Mouse (Mus musculus) testis, adult 2 months (tissue): ENCODE results near the gene Ppm1h. TPM values are rescaled to one million over a fixed set of nuclear protein-coding genes. Genes with fewer than 3 reads are reported as not detected.

Source experiments
- H3K27ac ChIP-seq: fragments of 200-500 bp; 2 replicates; pipeline ENCODE4 v1.5.1; 2012; ENCODE audit warnings: low read depth, low read length; ENCODE audit not compliant: control insufficient read depth, insufficient read depth
- H3K27me3 ChIP-seq: fragments of 200-500 bp; 2 replicates; pipeline ENCODE4 v1.6.1; 2012; ENCODE audit warnings: mild to moderate bottlenecking, low read length, moderate library complexity; ENCODE audit not compliant: control insufficient read depth, insufficient read depth
- H3K36me3 ChIP-seq: fragments of 200-500 bp; 2 replicates; pipeline ENCODE4 v1.6.1; 2012; ENCODE audit warnings: mild to moderate bottlenecking, low read length; ENCODE audit not compliant: control insufficient read depth, insufficient read depth
- H3K4me1 ChIP-seq: fragments of 200-500 bp; 2 replicates; pipeline ENCODE4 v1.6.1; 2012; ENCODE audit warnings: low read length; ENCODE audit not compliant: control insufficient read depth, insufficient read depth
- H3K4me3 ChIP-seq: fragments of 200-500 bp; 2 replicates; pipeline ENCODE4 v1.5.1; 2012; ENCODE audit warnings: low read depth, mild to moderate bottlenecking, low read length, moderate library complexity, mixed read lengths; ENCODE audit not compliant: control insufficient read depth
- CTCF ChIP-seq: fragments of 200-500 bp; IDR thresholded peaks from 2 replicates; pipeline ENCODE4 v1.5.1; 2012; ENCODE audit warnings: low read depth, mild to moderate bottlenecking, inconsistent platforms, low read length, moderate library complexity; ENCODE audit not compliant: control insufficient read depth, insufficient read depth, insufficient replicate concordance
- POLR2A ChIP-seq: fragments of 200-500 bp; IDR thresholded peaks from 2 replicates; pipeline ENCODE4 v1.6.1; 2012; ENCODE audit warnings: low read depth, mild to moderate bottlenecking, inconsistent platforms, low read length, moderate library complexity; ENCODE audit not compliant: control insufficient read depth
- polyA plus RNA-seq: library from polyadenylated mRNA; depleted of rRNA; stranded (reverse); fragments of >200 nt; gene quantifications from 2 replicates; pipeline ENCODE4 v1.2.3, GENCODE M21; 2012

The Ppm1h gene
- polyA plus RNA-seq, 1 experiment: 13.5 TPM

- Histone ChIP-seq H3K27ac (no peak overlapping the region), H3K36me3 (no peaks in the 10 kb centered on the region), H3K4me3 (no peak overlapping the region), H3K27me3 (no peaks in the 10 kb centered on the region), H3K4me1 (no peaks in the 10 kb centered on the region)
- TF ChIP-seq CTCF: no peak
- TF ChIP-seq POLR2A: no peak
Measured at GRCm38 (mm10) chr10:122942771-122943170, 264.2 kb downstream of the Ppm1h start.

GRCm38 (mm10) chr10:122943824-122944223 lies 265.3 kb downstream of the Ppm1h start:
- no peaks in the 10 kb centered on the region for H3K4me1 ChIP-seq
- no peaks in the 10 kb centered on the region for H3K36me3 ChIP-seq
- TF ChIP-seq POLR2A (no peak), CTCF (no peak)
- H3K27me3 ChIP-seq: no peaks in the 10 kb centered on the region
- no peak overlapping the region for H3K27ac ChIP-seq
- no peak overlapping the region for H3K4me3 ChIP-seq

DNA sequence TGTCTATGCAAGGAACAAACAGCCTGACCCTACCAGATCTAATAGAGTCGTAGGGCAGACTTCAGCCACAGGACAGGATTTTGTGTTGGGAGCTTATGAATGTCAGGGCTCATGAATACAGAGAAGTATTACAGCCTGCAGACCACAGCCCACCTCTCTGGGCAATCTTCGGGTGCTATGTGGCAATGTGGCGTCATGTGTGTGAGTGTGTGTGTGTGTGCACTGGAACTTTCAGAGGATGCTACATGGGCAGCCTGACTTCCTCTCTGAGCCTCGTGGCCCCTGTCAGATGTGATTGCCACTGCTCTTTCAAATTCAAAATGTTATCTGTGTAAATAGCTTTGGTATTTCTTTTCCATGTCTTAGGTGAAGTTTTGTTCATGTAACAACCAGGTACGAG lies 266.3 kb downstream of the Ppm1h start:
- H3K27me3 ChIP-seq: no peaks in the 10 kb centered on the region
- no peaks in the 10 kb centered on the region for H3K36me3 ChIP-seq
- TF ChIP-seq POLR2A (no peak), CTCF (no peak)

DNA sequence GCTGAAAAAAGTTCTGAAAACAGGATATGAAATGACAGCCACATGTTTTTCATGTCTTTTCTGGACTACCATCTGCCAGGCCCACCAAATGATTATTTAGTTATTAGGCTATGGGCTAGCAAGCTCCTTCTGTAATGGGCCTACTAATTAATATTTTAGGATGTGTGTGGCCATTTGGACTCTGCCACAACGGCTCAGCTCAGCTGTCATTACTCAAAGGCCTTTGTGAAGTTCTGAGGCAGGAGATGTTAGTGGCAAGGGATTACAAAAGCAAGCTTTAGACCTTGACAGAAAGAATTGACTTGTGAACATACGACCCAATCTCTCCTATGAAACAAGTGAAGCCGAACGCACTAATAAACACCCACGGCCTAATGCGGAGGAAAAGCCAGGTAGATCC lies 272.4 kb downstream of the Ppm1h start:
- H3K36me3 ChIP-seq: no peaks in the 10 kb centered on the region

More for the DNA sequence above, 266.3 kb downstream of the Ppm1h start:
- no peak overlapping the region for H3K4me3 ChIP-seq
- H3K27ac ChIP-seq: no peak overlapping the region
- H3K4me1 ChIP-seq: no peaks in the 10 kb centered on the region

GRCm38 (mm10) chr10:122953576-122953975 lies 275.0 kb downstream of the Ppm1h start:
- Histone ChIP-seq H3K4me1 (no peaks in the 10 kb centered on the region), H3K27me3 (no peaks in the 10 kb centered on the region), H3K36me3 (no peaks in the 10 kb centered on the region), H3K4me3 (no peak overlapping the region), H3K27ac (no peak overlapping the region)
- TF ChIP-seq POLR2A: no peak
- no peak for TF ChIP-seq CTCF

More for the DNA sequence above, 272.4 kb downstream of the Ppm1h start:
- Histone ChIP-seq H3K4me3 (no peak overlapping the region), H3K4me1 (no peaks in the 10 kb centered on the region), H3K27ac (no peak overlapping the region), H3K27me3 (no peaks in the 10 kb centered on the region)
- no peak for TF ChIP-seq POLR2A
- TF ChIP-seq CTCF: no peak

DNA sequence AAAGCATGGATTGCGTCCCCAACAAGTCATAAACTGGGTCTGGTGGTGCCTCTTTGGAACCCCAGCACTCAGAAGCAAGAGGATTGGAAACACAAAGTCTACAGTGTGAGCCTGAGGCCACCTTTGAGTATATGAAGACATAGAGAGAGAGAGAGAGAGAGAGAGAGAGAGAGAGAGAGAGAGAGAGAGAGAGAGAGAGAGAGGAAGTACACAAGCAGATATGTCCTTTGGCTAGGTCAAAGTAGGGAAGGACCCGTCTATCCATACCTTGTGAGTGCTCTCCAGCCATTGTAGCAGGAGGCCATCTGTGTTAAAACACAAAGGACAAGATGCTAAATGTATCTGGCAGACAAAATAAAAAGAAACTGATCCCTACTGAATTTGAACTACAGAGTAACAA lies 279.4 kb downstream of the Ppm1h start:
- Histone ChIP-seq H3K36me3 (no peaks in the 10 kb centered on the region), H3K4me3 (no peak overlapping the region), H3K27me3 (no peaks in the 10 kb centered on the region), H3K4me1 (peaks cover 7% of the 10 kb centered on the region), H3K27ac (no peak overlapping the region)
- TF ChIP-seq CTCF (no peak), POLR2A (no peak)

- H3K4me3 ChIP-seq: no peak overlapping the region
- H3K4me1 ChIP-seq: peaks cover 7% of the 10 kb centered on the region
- H3K27me3 ChIP-seq: no peaks in the 10 kb centered on the region
- TF ChIP-seq CTCF: no peak
- TF ChIP-seq POLR2A: no peak
- H3K36me3 ChIP-seq: no peaks in the 10 kb centered on the region
- no peak overlapping the region for H3K27ac ChIP-seq
Measured at GRCm38 (mm10) chr10:122958699-122959098, 280.1 kb downstream of the Ppm1h start.

DNA sequence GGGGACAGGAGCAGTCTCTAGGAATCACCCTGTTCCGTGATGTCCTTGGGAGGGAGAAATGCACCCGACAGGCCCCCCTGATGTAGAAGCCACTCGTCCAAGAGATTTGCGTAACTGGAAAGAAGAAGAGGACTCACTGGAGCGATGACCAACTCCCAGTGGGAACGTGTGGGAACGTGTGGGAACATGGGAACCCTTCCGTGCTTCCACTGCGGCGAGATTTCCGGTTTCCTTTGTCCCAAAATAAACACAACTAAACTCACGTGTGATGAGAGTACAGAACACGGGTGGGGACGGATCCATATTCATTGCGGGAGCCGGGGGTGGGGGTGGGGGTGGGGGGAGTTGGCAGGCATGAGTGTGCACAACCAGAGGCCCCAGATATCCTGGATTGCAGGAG lies 281.7 kb downstream of the Ppm1h start:
- H3K4me1 ChIP-seq: peaks cover 7% of the 10 kb centered on the region
- no peak overlapping the region for H3K4me3 ChIP-seq
- H3K27me3 ChIP-seq: no peaks in the 10 kb centered on the region
- no peaks in the 10 kb centered on the region for H3K36me3 ChIP-seq
- H3K27ac ChIP-seq: no peak overlapping the region
- TF ChIP-seq CTCF (no peak), POLR2A (no peak)

DNA sequence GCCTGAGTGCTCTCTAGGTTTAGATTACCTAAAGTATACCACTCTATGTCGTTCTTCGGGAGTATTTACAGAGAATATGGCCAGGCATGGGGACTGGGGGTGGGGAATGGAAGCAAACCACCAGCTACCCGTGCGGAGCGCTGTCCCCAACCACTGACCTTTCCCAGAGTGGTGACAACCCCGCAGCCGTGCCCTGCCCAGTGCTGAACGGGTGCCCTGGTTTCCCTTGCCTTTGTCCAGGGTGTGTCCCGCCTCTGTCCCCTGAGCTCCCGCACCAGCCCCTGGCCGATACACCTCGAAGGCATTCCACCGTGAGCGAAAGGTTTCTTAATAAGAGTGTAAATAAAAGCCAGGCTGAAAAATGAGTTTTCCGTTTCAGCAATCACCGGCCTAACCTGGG lies 282.2 kb downstream of the Ppm1h start:
- H3K27ac ChIP-seq: no peak overlapping the region
- TF ChIP-seq POLR2A: no peak
- no peaks in the 10 kb centered on the region for H3K27me3 ChIP-seq
- H3K4me1 ChIP-seq: peaks cover 7% of the 10 kb centered on the region
- no peak overlapping the region for H3K4me3 ChIP-seq
- H3K36me3 ChIP-seq: no peaks in the 10 kb centered on the region
